16 mouse cellular contexts compared by ENCODE assay signal in the genomic region with DNA sequence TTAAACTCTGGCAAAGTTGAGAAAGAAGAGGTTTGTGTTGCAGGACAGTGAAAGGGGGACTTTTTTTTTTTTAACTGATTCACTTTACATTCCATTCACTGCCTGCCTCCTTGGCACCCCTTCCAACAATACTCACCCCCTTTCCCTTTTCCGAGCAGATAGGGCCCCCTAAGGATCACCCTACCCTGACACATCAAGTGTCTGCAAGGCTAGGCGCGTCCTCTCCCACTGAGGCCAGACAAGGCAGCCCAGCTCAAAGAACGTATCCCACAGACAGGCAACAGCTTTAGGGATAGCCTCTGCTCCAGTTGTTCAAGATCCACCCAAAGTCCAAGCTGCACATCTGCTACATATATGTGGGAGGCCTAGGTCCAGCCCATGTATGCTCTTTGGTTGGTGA.
"Had no signal": no experiment of that assay in that cellular context is flagged by ENCODE, and none has a peak within 500 bp of the region (broad histone marks: within the 10 kb centered on the region; RNA-seq: fewer than 3 reads in every experiment).

No protein-coding gene starts in this region.

- H3K4me3 ChIP-seq: kidney, embryonic 15.5 days; limb, embryonic 10.5 days; liver, embryonic 12.5 days; lung, embryonic 15.5 days; megakaryocyte, embryonic 14.5 days; midbrain, embryonic 12.5 days; neural tube, embryonic 12.5 days had no signal

- H3K4me2 ChIP-seq: kidney, embryonic 15.5 days; liver, embryonic 12.5 days; lung, embryonic 15.5 days; midbrain, embryonic 12.5 days; neural tube, embryonic 12.5 days had no signal

- H3K36me3 ChIP-seq: midbrain, embryonic 12.5 days had no signal

- H3K9ac ChIP-seq: kidney, embryonic 15.5 days; liver, embryonic 12.5 days; liver, postnatal 0 days; lung, embryonic 15.5 days; midbrain, embryonic 12.5 days; neural tube, embryonic 12.5 days had no signal

- DNase-seq: kidney, postnatal 25 days; layer of hippocampus, adult 9-11 months; liver, postnatal 0 days; lung, postnatal 14 days; right cerebral cortex, postnatal 4 days; spleen, adult 18-20 months; thymus, adult 18-20 months; thymus, postnatal 14 days had no signal

- H3K4me1 ChIP-seq: kidney, embryonic 15.5 days; limb, embryonic 10.5 days; lung, embryonic 15.5 days; midbrain, embryonic 12.5 days; neural tube, embryonic 12.5 days had no signal

- ATAC-seq: liver, embryonic 12.5 days had no signal

- H3K27me3 ChIP-seq: kidney, embryonic 15.5 days; liver, embryonic 12.5 days; lung, embryonic 15.5 days; megakaryocyte, embryonic 14.5 days; midbrain, embryonic 12.5 days; neural tube, embryonic 12.5 days had no signal

- H3K27ac ChIP-seq: kidney, embryonic 15.5 days; limb, embryonic 10.5 days; liver, embryonic 12.5 days; lung, embryonic 15.5 days; macrophage; midbrain, embryonic 12.5 days; neural tube, embryonic 12.5 days had no signal

- H3K9me3 ChIP-seq: kidney, embryonic 15.5 days; limb, embryonic 10.5 days; liver, embryonic 12.5 days; lung, embryonic 15.5 days; megakaryocyte, embryonic 14.5 days; midbrain, embryonic 12.5 days; neural tube, embryonic 12.5 days had no signal
